Mouse (Mus musculus): ENCODE measurements around the gene Gsta3. TPM values are rescaled to one million over a fixed set of nuclear protein-coding genes. Genes with fewer than 3 reads are reported as not detected.
"Not testable (repeated sequence)": the region's sequence is repeated elsewhere in the genome, so short reads cannot be mapped to it uniquely, and the experiment has no call there.

The Gsta3 gene
- polyA plus RNA-seq, 1 experiment from 2014 or later = 0.62 TPM

DNA sequence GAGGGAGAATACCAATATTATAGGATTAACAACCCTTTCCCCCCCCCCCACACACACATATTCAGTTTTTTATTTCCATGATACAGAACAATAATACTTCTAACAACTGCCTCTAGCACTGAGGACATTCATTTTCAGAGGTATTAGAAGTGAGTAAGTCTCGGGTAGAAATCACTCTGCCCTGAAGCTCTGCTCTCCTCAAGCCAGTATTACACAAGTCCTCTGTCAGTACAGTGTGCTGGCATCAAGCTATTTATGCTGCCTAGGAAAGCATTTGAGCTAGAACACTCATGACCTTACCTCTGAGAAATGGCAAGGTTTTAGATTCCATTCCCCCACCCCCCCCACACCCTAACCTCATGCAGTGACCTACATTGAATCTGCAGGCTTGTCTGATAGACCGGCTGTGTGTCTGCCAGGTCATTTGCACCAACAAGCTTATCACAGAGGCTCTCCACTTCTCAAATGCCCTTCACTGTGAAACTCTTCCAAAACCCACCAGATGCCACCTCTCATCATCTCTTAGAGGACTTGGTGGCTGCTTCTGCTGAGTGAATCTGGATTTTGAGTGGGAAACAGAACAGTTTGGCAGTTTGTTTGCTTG is 34.1 kb downstream of the Gsta3 start:
- H3K36me3 ChIP-seq (ENCODE audit: control insufficient read depth, insufficient read depth, low read length) = no peaks in the 10 kb centered on the region
- 0 out of 2 replicates have a peak, but pooled peaks cover 3% of the 10 kb centered on the region for H3K27me3 ChIP-seq (replicated peaks; ENCODE audit: control insufficient read depth, insufficient read depth, low read length)
- no peak for ATAC-seq (replicated peaks; ENCODE audit: low FRiP score)
- 63% methylated on average over 2 of the region's 2 CpGs for WGBS
- no peak overlapping the region for H3K4me2 ChIP-seq
- DNase-seq (ENCODE audit: low spot score) = no peak
- H3K9ac ChIP-seq (ENCODE audit: low read depth, low read length) = no peak overlapping the region
- H3K27ac ChIP-seq (ENCODE audit: low read depth, low read length) = no peak overlapping the region
- H3K4me1 ChIP-seq (replicated peaks; ENCODE audit: control insufficient read depth, insufficient read depth, low read length) = no peaks in the 10 kb centered on the region
- no peaks in the 10 kb centered on the region for H3K9me3 ChIP-seq (ENCODE audit: control insufficient read depth, low read length)
- H3K4me3 ChIP-seq (ENCODE audit: low read depth, low read length) = no peak overlapping the region

DNA sequence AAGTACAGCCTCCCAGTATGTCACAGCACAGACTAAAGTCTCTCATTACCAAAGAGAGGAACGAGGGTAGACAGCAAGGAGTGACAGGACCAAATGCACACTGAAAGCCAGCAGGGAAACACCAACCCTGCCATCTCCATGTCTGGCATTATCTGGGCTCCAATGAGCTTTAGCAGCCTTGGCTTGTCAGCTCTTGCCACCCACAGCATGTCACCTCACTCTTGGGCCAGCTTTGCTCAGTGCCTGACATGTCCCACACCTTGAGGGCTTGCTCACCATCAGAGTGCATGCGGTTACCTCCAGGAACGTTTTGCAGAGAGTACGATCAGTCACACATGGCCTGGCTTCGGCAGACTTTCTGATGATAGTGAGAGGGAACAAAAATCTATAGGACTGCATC is 35.0 kb downstream of the Gsta3 start:
- not testable (repeated sequence) for H3K4me3 ChIP-seq (ENCODE audit: low read depth, low read length); H3K4me2 ChIP-seq; H3K27me3 ChIP-seq (replicated peaks; ENCODE audit: control insufficient read depth, insufficient read depth, low read length); H3K36me3 ChIP-seq (ENCODE audit: control insufficient read depth, insufficient read depth, low read length); ATAC-seq (replicated peaks; ENCODE audit: low FRiP score); H3K27ac ChIP-seq (ENCODE audit: low read depth, low read length); H3K9me3 ChIP-seq (ENCODE audit: control insufficient read depth, low read length); H3K4me1 ChIP-seq (replicated peaks; ENCODE audit: control insufficient read depth, insufficient read depth, low read length); DNase-seq (ENCODE audit: low spot score); H3K9ac ChIP-seq (ENCODE audit: low read depth, low read length)
- WGBS = 87% methylated on average over 5 of the region's 5 CpGs

DNA sequence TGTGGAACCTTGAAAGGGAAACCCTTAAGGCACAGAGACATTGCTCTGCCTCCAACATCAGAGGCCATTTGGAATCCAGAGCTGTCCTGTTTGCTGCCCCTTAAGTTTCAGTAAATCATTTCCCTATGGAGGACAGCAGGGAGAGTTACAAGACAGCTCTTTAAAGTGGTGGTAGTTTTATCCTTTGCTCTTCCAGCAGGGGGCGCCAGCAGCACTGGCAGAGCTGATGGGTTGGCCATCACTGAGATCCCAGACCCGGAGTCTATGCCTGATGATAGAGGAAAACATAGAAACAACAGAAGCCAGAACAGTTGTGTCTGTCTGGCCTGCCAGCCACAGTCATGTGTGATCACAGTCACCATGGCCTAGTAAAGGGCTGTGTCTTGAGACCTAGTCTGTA is 35.8 kb downstream of the Gsta3 start:
- H3K27me3 ChIP-seq (replicated peaks; ENCODE audit: control insufficient read depth, insufficient read depth, low read length); H3K4me3 ChIP-seq (ENCODE audit: low read depth, low read length); H3K27ac ChIP-seq (ENCODE audit: low read depth, low read length); H3K9me3 ChIP-seq (ENCODE audit: control insufficient read depth, low read length); DNase-seq (ENCODE audit: low spot score); H3K9ac ChIP-seq (ENCODE audit: low read depth, low read length); H3K36me3 ChIP-seq (ENCODE audit: control insufficient read depth, insufficient read depth, low read length); H3K4me2 ChIP-seq; H3K4me1 ChIP-seq (replicated peaks; ENCODE audit: control insufficient read depth, insufficient read depth, low read length): not testable (repeated sequence)
- peak; percentile 29; the same call in 1 of the 2 replicates for ATAC-seq (replicated peaks; ENCODE audit: low FRiP score)
- WGBS = 44% methylated on average over 1 of the region's 2 CpGs

DNA sequence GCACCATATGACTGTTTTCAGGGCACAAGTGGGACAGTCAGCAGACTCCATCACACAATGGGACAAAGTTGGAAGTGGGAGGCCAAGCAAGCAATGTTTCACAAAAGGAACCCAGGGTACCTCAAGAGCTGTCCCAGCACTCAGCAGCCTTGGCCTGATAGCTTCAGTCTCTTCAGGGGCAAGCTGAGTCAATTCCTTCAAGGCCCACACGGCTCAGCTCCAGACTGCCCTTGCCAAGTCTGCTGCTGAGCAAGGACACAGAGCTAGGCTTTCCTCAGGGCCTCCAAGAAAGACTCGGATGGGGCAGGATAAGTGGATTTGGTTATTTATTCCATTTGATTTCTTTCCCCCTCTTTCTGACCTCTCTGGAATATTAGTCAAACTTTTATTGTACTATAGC is 39.9 kb downstream of the Gsta3 start:
- Histone ChIP-seq H3K4me3 (ENCODE audit: low read depth, low read length) (no peak overlapping the region), H3K9ac (ENCODE audit: low read depth, low read length) (no peak overlapping the region), H3K27ac (ENCODE audit: low read depth, low read length) (no peak overlapping the region), H3K4me1 (replicated peaks; ENCODE audit: control insufficient read depth, insufficient read depth, low read length) (no peaks in the 10 kb centered on the region), H3K9me3 (ENCODE audit: control insufficient read depth, low read length) (no peaks in the 10 kb centered on the region), H3K27me3 (replicated peaks; ENCODE audit: control insufficient read depth, insufficient read depth, low read length) (no peaks in the 10 kb centered on the region), H3K36me3 (ENCODE audit: control insufficient read depth, insufficient read depth, low read length) (no peaks in the 10 kb centered on the region), H3K4me2 (no peak overlapping the region)
- no peak for ATAC-seq (replicated peaks; ENCODE audit: low FRiP score)
- WGBS = 75% methylated on average over 2 of the region's 2 CpGs
- DNase-seq (ENCODE audit: low spot score) = no peak

DNA sequence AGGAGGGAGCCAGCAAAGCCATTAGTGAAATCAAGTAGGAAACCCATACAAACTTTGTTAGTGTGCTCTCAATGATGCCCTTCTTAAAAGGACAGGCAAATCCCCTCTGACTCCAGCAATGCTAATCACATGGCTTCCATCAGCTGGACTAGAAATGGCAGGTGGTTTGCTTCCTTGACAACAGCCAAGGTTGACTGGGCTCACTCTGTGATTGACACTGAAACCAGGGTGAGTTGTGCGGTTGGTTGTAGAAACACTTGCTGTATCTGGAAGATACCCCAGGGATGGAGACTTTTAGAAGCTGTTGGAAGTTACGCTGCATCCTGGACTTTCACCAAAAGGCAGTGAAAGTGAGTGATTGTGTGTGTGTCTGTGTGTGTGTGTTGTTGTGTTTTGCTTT is 44.3 kb downstream of the Gsta3 start:
- not testable (repeated sequence) for DNase-seq (ENCODE audit: low spot score); H3K4me2 ChIP-seq; ATAC-seq (replicated peaks; ENCODE audit: low FRiP score); H3K27ac ChIP-seq (ENCODE audit: low read depth, low read length); H3K36me3 ChIP-seq (ENCODE audit: control insufficient read depth, insufficient read depth, low read length); H3K4me1 ChIP-seq (replicated peaks; ENCODE audit: control insufficient read depth, insufficient read depth, low read length); H3K9ac ChIP-seq (ENCODE audit: low read depth, low read length); H3K27me3 ChIP-seq (replicated peaks; ENCODE audit: control insufficient read depth, insufficient read depth, low read length); H3K9me3 ChIP-seq (ENCODE audit: control insufficient read depth, low read length); H3K4me3 ChIP-seq (ENCODE audit: low read depth, low read length)
- WGBS = 84% methylated on average over 2 of the region's 2 CpGs

DNA sequence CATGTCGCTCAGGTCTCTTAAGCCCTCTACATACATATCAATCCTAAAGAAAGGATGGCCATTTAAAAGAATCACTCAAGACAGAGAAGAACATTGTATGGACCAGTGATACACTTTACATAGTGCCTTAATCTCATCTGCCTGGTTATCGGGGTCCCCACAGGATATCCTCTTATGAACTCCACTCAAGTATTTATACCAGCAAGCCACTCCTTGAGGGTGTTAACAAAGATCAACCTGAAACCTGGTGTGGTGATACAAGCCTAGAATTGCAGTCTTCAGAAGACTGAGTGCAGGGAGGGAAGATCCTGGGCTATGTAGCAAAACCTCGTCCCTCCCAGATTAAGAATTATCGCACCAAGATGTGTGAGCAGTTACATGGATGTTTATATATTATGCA is 51.0 kb downstream of the Gsta3 start:
- Histone ChIP-seq H3K9me3 (ENCODE audit: control insufficient read depth, low read length) (no peaks in the 10 kb centered on the region), H3K4me1 (replicated peaks; ENCODE audit: control insufficient read depth, insufficient read depth, low read length) (no peaks in the 10 kb centered on the region), H3K4me2 (no peak overlapping the region), H3K36me3 (ENCODE audit: control insufficient read depth, insufficient read depth, low read length) (no peaks in the 10 kb centered on the region), H3K4me3 (ENCODE audit: low read depth, low read length) (no peak overlapping the region), H3K9ac (ENCODE audit: low read depth, low read length) (no peak overlapping the region), H3K27ac (ENCODE audit: low read depth, low read length) (no peak overlapping the region), H3K27me3 (replicated peaks; ENCODE audit: control insufficient read depth, insufficient read depth, low read length) (no peaks in the 10 kb centered on the region)
- ATAC-seq (replicated peaks; ENCODE audit: low FRiP score) = no peak
- DNase-seq (ENCODE audit: low spot score) = no peak
- 89% methylated on average over 4 of the region's 4 CpGs for WGBS

DNA sequence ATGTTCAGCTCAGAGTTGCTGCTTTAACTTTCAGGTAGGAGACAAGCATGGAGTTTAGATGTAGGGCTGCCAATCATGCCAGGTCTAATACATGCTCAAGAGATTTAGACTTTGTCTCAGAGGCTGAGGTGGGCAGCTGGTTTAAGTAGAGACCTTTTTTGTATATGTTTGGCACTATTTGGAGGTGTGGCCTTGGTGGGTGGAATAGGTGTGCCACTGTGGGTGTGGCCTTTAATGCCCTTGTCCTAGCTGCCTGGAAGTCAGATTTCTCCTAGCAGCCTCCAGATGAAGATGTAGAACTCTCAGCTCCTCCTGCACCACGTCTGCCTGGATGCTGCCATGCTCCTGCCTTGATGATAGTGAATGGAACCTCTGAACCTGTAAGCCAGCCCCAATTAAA is 52.2 kb downstream of the Gsta3 start:
- 42% methylated on average over 1 of the region's 1 CpGs for WGBS
- no peak for ATAC-seq (replicated peaks; ENCODE audit: low FRiP score)
- H3K36me3 ChIP-seq (ENCODE audit: control insufficient read depth, insufficient read depth, low read length) = no peaks in the 10 kb centered on the region

DNA sequence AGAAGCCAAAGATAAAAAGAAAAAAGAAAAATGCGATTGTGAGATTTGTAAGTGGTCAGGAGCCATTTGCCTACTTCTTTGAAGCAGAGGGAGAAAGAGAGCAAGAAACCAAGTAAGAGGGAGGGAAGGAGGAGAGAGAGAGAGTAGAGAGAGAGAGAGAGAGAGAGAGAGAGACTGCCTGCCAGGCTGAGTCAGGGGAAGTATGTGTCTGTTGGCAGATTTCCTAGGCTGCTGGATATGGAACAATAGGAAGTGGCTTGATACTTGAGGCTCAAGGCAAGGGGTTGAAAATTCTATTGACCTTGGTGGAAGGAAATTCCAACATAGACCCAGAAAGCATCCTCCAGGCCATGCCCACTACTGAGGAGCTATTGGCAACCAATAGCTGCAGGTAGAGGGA is 55.8 kb downstream of the Gsta3 start:
- H3K9ac ChIP-seq (ENCODE audit: low read depth, low read length) = no peak overlapping the region
- 69% methylated on average over 1 of the region's 1 CpGs for whole genome bisulfite sequencing
- DNase-seq (ENCODE audit: low spot score) = no peak
- ATAC-seq (replicated peaks; ENCODE audit: low FRiP score) = no peak
- H3K4me1 ChIP-seq (replicated peaks; ENCODE audit: control insufficient read depth, insufficient read depth, low read length) = no peaks in the 10 kb centered on the region
- H3K27ac ChIP-seq (ENCODE audit: low read depth, low read length) = no peak overlapping the region
- no peak overlapping the region for H3K4me3 ChIP-seq (ENCODE audit: low read depth, low read length)
- H3K9me3 ChIP-seq (ENCODE audit: control insufficient read depth, low read length) = no peaks in the 10 kb centered on the region
- no peak overlapping the region for H3K4me2 ChIP-seq
- no peaks in the 10 kb centered on the region for H3K27me3 ChIP-seq (replicated peaks; ENCODE audit: control insufficient read depth, insufficient read depth, low read length)
- no peaks in the 10 kb centered on the region for H3K36me3 ChIP-seq (ENCODE audit: control insufficient read depth, insufficient read depth, low read length)

More for the DNA sequence above, 52.2 kb downstream of the Gsta3 start:
- Histone ChIP-seq H3K4me1 (replicated peaks; ENCODE audit: control insufficient read depth, insufficient read depth, low read length) (no peaks in the 10 kb centered on the region), H3K27me3 (replicated peaks; ENCODE audit: control insufficient read depth, insufficient read depth, low read length) (no peaks in the 10 kb centered on the region), H3K4me3 (ENCODE audit: low read depth, low read length) (no peak overlapping the region), H3K9ac (ENCODE audit: low read depth, low read length) (no peak overlapping the region), H3K4me2 (no peak overlapping the region), H3K27ac (ENCODE audit: low read depth, low read length) (no peak overlapping the region), H3K9me3 (ENCODE audit: control insufficient read depth, low read length) (no peaks in the 10 kb centered on the region)
- DNase-seq (ENCODE audit: low spot score) = no peak

DNA sequence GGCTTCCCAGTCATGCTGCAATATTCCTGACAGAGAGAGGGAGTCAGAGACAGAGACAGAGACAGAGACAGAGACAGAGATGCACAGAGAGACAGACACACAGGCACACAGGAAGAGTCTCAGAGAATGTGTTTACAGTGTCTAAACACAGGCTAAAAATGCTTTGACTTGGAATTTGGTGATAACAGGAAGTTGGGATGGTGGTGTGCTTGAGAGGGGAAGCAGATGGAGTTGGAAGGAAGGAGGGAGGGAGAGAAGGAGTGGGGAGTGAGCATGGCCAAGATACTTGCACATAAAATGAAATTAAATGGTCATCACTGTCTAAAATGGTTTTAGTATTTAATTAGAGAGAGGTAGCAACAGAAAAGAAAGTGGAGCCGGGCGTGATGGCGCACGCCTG is 57.7 kb downstream of the Gsta3 start:
- 93% methylated on average over 4 of the region's 4 CpGs for WGBS
- H3K4me3 ChIP-seq (ENCODE audit: low read depth, low read length) = no peak overlapping the region
- H3K27ac ChIP-seq (ENCODE audit: low read depth, low read length) = no peak overlapping the region
- no peaks in the 10 kb centered on the region for H3K4me1 ChIP-seq (replicated peaks; ENCODE audit: control insufficient read depth, insufficient read depth, low read length)
- no peak overlapping the region for H3K9ac ChIP-seq (ENCODE audit: low read depth, low read length)
- H3K27me3 ChIP-seq (replicated peaks; ENCODE audit: control insufficient read depth, insufficient read depth, low read length) = no peaks in the 10 kb centered on the region
- DNase-seq (ENCODE audit: low spot score) (no peak), ATAC-seq (replicated peaks; ENCODE audit: low FRiP score) (no peak)
- H3K4me2 ChIP-seq = no peak overlapping the region
- no peaks in the 10 kb centered on the region for H3K9me3 ChIP-seq (ENCODE audit: control insufficient read depth, low read length)
- no peaks in the 10 kb centered on the region for H3K36me3 ChIP-seq (ENCODE audit: control insufficient read depth, insufficient read depth, low read length)

Data from liver, embryonic 11.5 days (tissue).